Mouse (Mus musculus): ENCODE measurements around the gene Akt1. TPM values are rescaled to one million over a fixed set of nuclear protein-coding genes. Genes with fewer than 3 reads are reported as not detected.

Akt1 gene
- polyA plus RNA-seq, 1 experiment from 2014 or later = 46.4 TPM

Small RNA genes within 50 kb of the gene (microRNA-seq; reads per million reads assigned to microRNA genes)
- gene Mir6939 = 1.1 reads per million

Other genes with a start within 250 kb of the Akt1 start
- gene A530016L24Rik, start 185.4 kb downstream of the Akt1 start, polyA plus RNA-seq (2015; fragmentation: Nextera tagmentation; extraction: Ambion mirVana) = 0.11 TPM in 1 of 2 replicates, not detected in the other
- gene Tmem179, start 158.1 kb downstream of the Akt1 start, polyA plus RNA-seq (2015; fragmentation: Nextera tagmentation; extraction: Ambion mirVana) = 23.3 and 30.7 TPM in 2 replicates
- gene Inf2, start 86.1 kb downstream of the Akt1 start, polyA plus RNA-seq (2015; fragmentation: Nextera tagmentation; extraction: Ambion mirVana) = 2.4 and 2.6 TPM in 2 replicates
- 1.4 and 2.1 TPM in 2 replicates for gene Adssl1, start 54.8 kb downstream of the Akt1 start, polyA plus RNA-seq (2015; fragmentation: Nextera tagmentation; extraction: Ambion mirVana)
- gene Siva1, start 30.2 kb downstream of the Akt1 start, polyA plus RNA-seq (2015; fragmentation: Nextera tagmentation; extraction: Ambion mirVana) = 154 and 174 TPM in 2 replicates
- gene Zbtb42, start 3.9 kb upstream of the Akt1 start, polyA plus RNA-seq (2015; fragmentation: Nextera tagmentation; extraction: Ambion mirVana) = 2.1 and 2.4 TPM in 2 replicates
- 11.0 and 13.1 TPM in 2 replicates for gene Cep170b, start 45.6 kb upstream of the Akt1 start, polyA plus RNA-seq (2015; fragmentation: Nextera tagmentation; extraction: Ambion mirVana)
- 2.9 and 3.8 TPM in 2 replicates for gene Pld4, start 85.8 kb upstream of the Akt1 start, polyA plus RNA-seq (2015; fragmentation: Nextera tagmentation; extraction: Ambion mirVana)
- gene Ahnak2, start 127.8 kb upstream of the Akt1 start, polyA plus RNA-seq (2015; fragmentation: Nextera tagmentation; extraction: Ambion mirVana) = 0.25 and 0.35 TPM in 2 replicates
- 12.6 and 15.2 TPM in 2 replicates for gene Clba1, start 134.1 kb upstream of the Akt1 start, polyA plus RNA-seq (2015; fragmentation: Nextera tagmentation; extraction: Ambion mirVana)
- gene Cdca4, start 154.5 kb upstream of the Akt1 start, polyA plus RNA-seq (2015; fragmentation: Nextera tagmentation; extraction: Ambion mirVana) = 123 and 134 TPM in 2 replicates
- gene Gpr132, start 193.3 kb upstream of the Akt1 start, polyA plus RNA-seq (2015; fragmentation: Nextera tagmentation; extraction: Ambion mirVana) = not detected in 2 replicates

Data from forebrain, embryonic 13.5 days (tissue).